Mouse (Mus musculus): ENCODE measurements around the gene Tbx1.

DNA sequence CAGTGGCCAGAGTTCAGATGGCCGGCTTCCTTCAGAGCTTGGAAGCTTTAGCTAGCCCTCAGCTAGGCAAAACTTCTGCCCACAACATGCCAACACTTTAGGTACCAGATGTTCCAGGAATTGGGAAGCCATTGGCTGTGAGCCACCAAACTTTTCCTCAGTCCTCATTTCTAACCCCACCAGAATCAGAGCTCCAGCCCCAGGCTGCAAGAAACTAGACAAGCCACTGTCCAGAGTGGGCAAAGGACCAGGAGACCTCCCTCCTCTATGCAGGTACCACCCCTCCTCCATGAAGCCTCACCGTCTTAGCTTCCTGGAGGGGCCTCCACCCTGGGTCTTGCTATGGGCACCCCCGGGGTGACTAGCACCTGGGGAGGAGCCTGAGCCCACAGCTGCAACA lies 36.7 kb upstream of the Tbx1 start:
- no peak for TF ChIP-seq CTCF (IDR thresholded peaks at IDR 0.05; ENCODE audit: low read depth)
- TF ChIP-seq EP300 (IDR thresholded peaks at IDR 0.05; ENCODE audit: low read depth) = no peak

All from liver, postnatal 0 days (tissue).